Mouse (Mus musculus) bone marrow, adult 2 months (tissue): ENCODE measurements at regions not wholly inside any gene's neighbourhood (a gene's known extent, or its start where the extent isn't known, plus 50 kb on each side); places are given as distances from the start of the nearest gene placed in this dataset.

Source experiments
- H3K27ac ChIP-seq: fragments of 200-500 bp; 2 replicates; pipeline ENCODE4 v1.5.1; 2012; ENCODE audit warnings: low read depth, mild to moderate bottlenecking, control low read depth, inconsistent platforms, low read length; ENCODE audit not compliant: control insufficient read depth, poor library complexity, insufficient read depth
- H3K4me1 ChIP-seq: fragments of 200-500 bp; 2 replicates; pipeline ENCODE4 v1.6.1; 2011; ENCODE audit warnings: low read length; ENCODE audit not compliant: control insufficient read depth, insufficient read depth
- H3K4me3 ChIP-seq: fragments of 200-500 bp; replicated peaks from 2 replicates; pipeline ENCODE3; 2011; ENCODE audit warnings: mild to moderate bottlenecking, low read depth, low read length, control low read depth; ENCODE audit not compliant: control insufficient read depth
- CTCF ChIP-seq: fragments of 200-500 bp; IDR thresholded peaks from 2 replicates; pipeline ENCODE4 v1.5.1; 2011; ENCODE audit warnings: low read length, control low read depth; ENCODE audit not compliant: control insufficient read depth, insufficient read depth
- POLR2A ChIP-seq: fragments of 200-500 bp; IDR thresholded peaks from 2 replicates; pipeline ENCODE4 v1.6.1; 2011; ENCODE audit warnings: low read depth, mild to moderate bottlenecking, control low read depth, low read length, borderline replicate concordance; ENCODE audit not compliant: control insufficient read depth
- WGBS: fragments of 180-500 bp; shearing (Covaris S2); methylation state at CpG from one replicate; pipeline ENCODE4 v1.1.7; 2018; 5-methylcytosine and 5-hydroxymethylcytosine counted together

DNA sequence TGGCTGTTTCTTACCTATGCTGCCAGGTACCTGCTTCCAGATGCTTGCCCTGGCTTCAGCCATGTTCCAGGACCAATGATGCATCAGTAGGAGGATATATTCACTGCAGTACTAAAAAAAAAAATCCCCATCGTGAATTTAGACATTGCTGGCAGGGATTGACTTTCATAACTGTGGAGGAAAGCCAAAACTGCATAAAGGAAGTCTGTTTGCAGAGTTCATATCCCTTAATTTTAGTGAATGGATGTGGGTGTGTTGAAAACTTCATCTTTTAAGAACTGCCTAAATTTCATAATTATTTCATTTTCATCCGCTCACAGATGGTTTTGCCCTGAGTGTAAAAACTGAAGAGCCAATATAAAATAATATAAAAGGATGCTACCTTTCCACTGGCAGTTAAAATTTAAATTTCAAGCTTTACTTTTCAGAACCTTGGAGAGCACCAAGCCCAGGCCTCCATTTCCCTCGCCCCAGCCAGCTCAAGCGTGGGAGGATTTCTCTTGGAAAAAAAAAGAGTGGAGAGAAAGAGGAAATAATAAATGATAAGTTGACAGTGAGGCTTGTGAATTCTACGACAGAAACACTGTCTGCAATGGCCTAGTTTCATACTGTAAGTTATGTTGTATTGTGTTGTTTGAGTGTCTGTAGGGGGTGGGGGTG lies 50.3 kb upstream of the Akt3 start:
- Histone ChIP-seq H3K27ac (no peak overlapping the region), H3K4me1 (no peaks in the 10 kb centered on the region), H3K4me3 (no peak overlapping the region)
- TF ChIP-seq POLR2A, result no peak
- no peak for TF ChIP-seq CTCF
- 12% methylated on average over 5 of the region's 5 CpGs for WGBS
